In genomic region chr6:97576565-97577346, GRCm38 (mm10) we compare ENCODE assay signal across 9 mouse cellular contexts. TPM values are rescaled to one million over a fixed set of nuclear protein-coding genes. Genes with fewer than 3 reads are reported as not detected.
A peak's percentile ranks its signal among the peaks of the same experiment; 100 is the strongest.
DNase-seq lines count a peak whose midpoint lies in the region; ATAC-seq and TF ChIP-seq lines count a peak whose summit lies in the region.
"Had no signal": no experiment of that assay in that cellular context is flagged by ENCODE, and none has a peak within 500 bp of the region (broad histone marks: within the 10 kb centered on the region; RNA-seq: fewer than 3 reads in every experiment).

No protein-coding gene starts in this region.

- H3K4me1 ChIP-seq in forebrain, postnatal 0 days (ENCODE audit: insufficient read depth): peaks cover 6% of the 10 kb centered on the region
- peaks cover 5% of the 10 kb centered on the region for H3K4me1 ChIP-seq in midbrain, embryonic 16.5 days (ENCODE audit: control insufficient read depth, insufficient read depth, low read length)
- H3K4me1 ChIP-seq in liver, embryonic 11.5 days (replicated peaks; ENCODE audit: control insufficient read depth, insufficient read depth, low read length): no peaks in the 10 kb centered on the region
- H3K4me1 ChIP-seq: megakaryocyte, embryonic 14.5 days had no signal

- H3K9me3 ChIP-seq in forebrain, postnatal 0 days (ENCODE audit: low read length): no peaks in the 10 kb centered on the region
- H3K9me3 ChIP-seq in midbrain, embryonic 16.5 days (replicated peaks; ENCODE audit: control insufficient read depth, low read length, poor library complexity, severe bottlenecking): no peaks in the 10 kb centered on the region
- H3K9me3 ChIP-seq in liver, embryonic 11.5 days (ENCODE audit: control insufficient read depth, low read length): no peaks in the 10 kb centered on the region
- H3K9me3 ChIP-seq: megakaryocyte, embryonic 14.5 days had no signal

- DNase-seq in kidney, postnatal 14 days: peak; percentile 7
- no peak for DNase-seq in kidney, adult 18-20 months
- peak; percentile 91 for DNase-seq in embryo, embryonic 10.5 days (ENCODE audit: low spot score)
- no peak for DNase-seq in forebrain, postnatal 0 days
- DNase-seq in left cerebral cortex, postnatal 36 days (ENCODE audit: low spot score in 2 of 2): no peak
- no peak for DNase-seq in liver, embryonic 11.5 days (ENCODE audit: low spot score)

- no peak overlapping the region; the same call in 1 of the 2 replicates for H3K27ac ChIP-seq in forebrain, postnatal 0 days (ENCODE audit: low read depth, low read length)
- H3K27ac ChIP-seq in midbrain, embryonic 16.5 days (ENCODE audit: low read length): 0 out of 2 replicates have a peak overlapping the region, but pooled peaks have one; percentile 3
- H3K27ac ChIP-seq in liver, embryonic 11.5 days (ENCODE audit: low read depth, low read length): no peak overlapping the region

- TF ChIP-seq CTCF in forebrain, postnatal 0 days (IDR thresholded peaks at IDR 0.05; ENCODE audit: low read depth): no peak

- 23% methylated on average over 7 of the region's 7 CpGs for WGBS in forebrain, postnatal 0 days
- WGBS in midbrain, embryonic 16.5 days: 21% methylated on average over 7 of the region's 7 CpGs
- WGBS in liver, embryonic 11.5 days: 62% methylated on average over 7 of the region's 7 CpGs

- intact Hi-C loops in left cerebral cortex, postnatal 36 days (cut with DNase I): no loop called here

- ATAC-seq in forebrain, postnatal 0 days: peak; percentile 78
- no peak for ATAC-seq in midbrain, embryonic 16.5 days
- ATAC-seq in activated CD4-positive, CD25-positive, alpha-beta regulatory T cell, adult 4 months: no peak
- ATAC-seq in liver, embryonic 11.5 days (replicated peaks; ENCODE audit: low FRiP score): no peak

- no peak overlapping the region for H3K4me3 ChIP-seq in forebrain, postnatal 0 days (ENCODE audit: low read depth, low read length)
- no peak overlapping the region for H3K4me3 ChIP-seq in midbrain, embryonic 16.5 days (ENCODE audit: low read depth, low read length)
- H3K4me3 ChIP-seq in liver, embryonic 11.5 days (ENCODE audit: low read depth, low read length): no peak overlapping the region
- H3K4me3 ChIP-seq: megakaryocyte, embryonic 14.5 days had no signal

- H3K36me3 ChIP-seq in forebrain, postnatal 0 days (ENCODE audit: insufficient read depth): no peaks in the 10 kb centered on the region
- H3K36me3 ChIP-seq in midbrain, embryonic 16.5 days (ENCODE audit: control insufficient read depth, insufficient read depth, low read length): no peaks in the 10 kb centered on the region
- no peaks in the 10 kb centered on the region for H3K36me3 ChIP-seq in liver, embryonic 11.5 days (ENCODE audit: control insufficient read depth, insufficient read depth, low read length)

- H3K27me3 ChIP-seq in forebrain, postnatal 0 days (ENCODE audit: insufficient read depth, low read length): no peaks in the 10 kb centered on the region
- H3K27me3 ChIP-seq in midbrain, embryonic 16.5 days (ENCODE audit: control insufficient read depth, insufficient read depth, low read depth, low read length): no peaks in the 10 kb centered on the region
- H3K27me3 ChIP-seq in liver, embryonic 11.5 days (replicated peaks; ENCODE audit: control insufficient read depth, insufficient read depth, low read length): no peaks in the 10 kb centered on the region

- H3K4me2 ChIP-seq in forebrain, postnatal 0 days (ENCODE audit: low read depth): no peak overlapping the region
- no peak overlapping the region for H3K4me2 ChIP-seq in midbrain, embryonic 16.5 days (ENCODE audit: low read length)
- H3K4me2 ChIP-seq in liver, embryonic 11.5 days: no peak overlapping the region

- H3K9ac ChIP-seq in forebrain, postnatal 0 days: no peak overlapping the region
- no peak overlapping the region for H3K9ac ChIP-seq in midbrain, embryonic 16.5 days (ENCODE audit: low read depth, low read length)
- no peak overlapping the region for H3K9ac ChIP-seq in liver, embryonic 11.5 days (ENCODE audit: low read depth, low read length)

RNA-seq across cellular contexts. Expression of gene Frmd4b, which starts 40.6 kb away (rescaled TPM):
- total RNA-seq in forebrain, postnatal 0 days (2014; rRNA removed): 32.0 and 43.7 TPM in 2 replicates
- 16.3 and 17.0 TPM in 2 replicates for polyA plus RNA-seq in forebrain, postnatal 0 days (2015; fragmentation: Nextera tagmentation; extraction: Ambion mirVana)
- 15.1 and 17.5 TPM in 2 replicates for polyA plus RNA-seq in midbrain, embryonic 16.5 days (2015; fragmentation: Nextera tagmentation; extraction: Ambion mirVana)
- 10 to 100 TPM; 13.7 to 20.4 TPM for total RNA-seq in left cerebral cortex, postnatal 36 days (2021)
- 10 to 100 TPM; 11.3 to 14.1 TPM for polyA plus RNA-seq in activated CD4-positive, CD25-positive, alpha-beta regulatory T cell, adult 4 months (2017; shearing (Covaris generic))
- 16.2 and 16.6 TPM in 2 replicates for polyA plus RNA-seq in liver, embryonic 11.5 days (2014; fragmentation: Nextera tagmentation; extraction: Ambion mirVana)

Comparison
In these comparisons a context has a peak if more than half of its experiments do, and no peak if none do; other contexts are left out.
1. DNase-seq: peak in kidney, postnatal 14 days (single experiment) and embryo, embryonic 10.5 days (single experiment); none in kidney, adult 18-20 months (single experiment), forebrain, postnatal 0 days (single experiment), left cerebral cortex, postnatal 36 days (0 of 2) and liver, embryonic 11.5 days (single experiment).